22 mouse cellular contexts compared by ENCODE assay signal in the genomic region with DNA sequence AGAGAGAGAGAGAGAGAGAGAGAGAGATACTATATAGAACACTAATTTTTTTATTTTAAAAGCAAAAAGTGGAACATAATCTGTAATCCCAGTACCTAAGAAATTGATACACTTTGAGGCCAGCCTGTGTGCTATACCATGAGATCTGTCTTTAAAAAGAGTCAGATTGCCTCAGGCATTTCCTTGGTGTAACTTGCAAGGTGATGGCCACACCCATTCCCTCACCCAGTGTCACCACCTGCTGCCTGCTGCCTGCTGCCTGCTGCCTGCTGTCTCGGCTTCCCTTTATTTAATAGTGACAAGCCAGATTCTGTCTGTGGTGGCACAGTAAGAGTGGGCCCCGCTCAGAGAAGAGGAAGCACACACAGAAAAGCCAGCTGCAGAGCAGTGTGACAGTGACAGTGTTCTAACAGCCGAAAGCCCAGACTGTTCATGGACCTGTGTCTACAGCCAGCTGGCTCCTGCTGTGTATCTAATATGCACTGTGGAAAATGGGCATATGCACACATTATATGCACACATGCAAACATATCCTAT.
DNase-seq lines count a peak whose midpoint lies in the region; ATAC-seq lines count a peak whose summit lies in the region.
"Had no signal": no experiment of that assay in that cellular context is flagged by ENCODE, and none has a peak within 500 bp of the region (broad histone marks: within the 10 kb centered on the region; RNA-seq: fewer than 3 reads in every experiment).

No protein-coding gene starts in this region.

- H3K9me3 ChIP-seq in intestine, embryonic 14.5 days (ENCODE audit: control insufficient read depth, low read length) = no peaks in the 10 kb centered on the region
- H3K9me3 ChIP-seq in hindbrain, embryonic 16.5 days (ENCODE audit: control insufficient read depth, low read length) = no peaks in the 10 kb centered on the region
- H3K9me3 ChIP-seq: heart, embryonic 13.5 days; stomach, embryonic 15.5 days had no signal

- H3K27me3 ChIP-seq in intestine, embryonic 14.5 days (replicated peaks; ENCODE audit: control insufficient read depth, insufficient read depth, low read length) = no peaks in the 10 kb centered on the region
- H3K27me3 ChIP-seq in hindbrain, embryonic 16.5 days (replicated peaks; ENCODE audit: control insufficient read depth, insufficient read depth, low read length) = no peaks in the 10 kb centered on the region
- H3K27me3 ChIP-seq: heart, embryonic 13.5 days; stomach, embryonic 15.5 days had no signal

- 68% methylated on average over 3 of the region's 3 CpGs for WGBS in intestine, embryonic 14.5 days
- 37% methylated on average over 3 of the region's 3 CpGs for WGBS in hindbrain, embryonic 16.5 days

- H3K9ac ChIP-seq in intestine, embryonic 14.5 days (ENCODE audit: low read length) = no peak overlapping the region
- H3K9ac ChIP-seq in hindbrain, embryonic 16.5 days (ENCODE audit: low read depth, low read length) = no peak overlapping the region
- H3K9ac ChIP-seq: heart, embryonic 13.5 days; hindbrain, embryonic 14.5 days; stomach, embryonic 15.5 days had no signal

- peak; percentile 25 for DNase-seq in layer of hippocampus, adult 9-11 months
- no peak for DNase-seq in layer of hippocampus, adult 11-12 months (ENCODE audit: low spot score)
- peak; percentile 9 for DNase-seq in thymus, postnatal 4 days
- DNase-seq in thymus, postnatal 25 days = no peak
- DNase-seq in intestine, embryonic 14.5 days (ENCODE audit: low spot score) = no peak
- no peak for DNase-seq in kidney, adult 9 months
- DNase-seq in adrenal gland, adult 18-20 months (ENCODE audit: low spot score in 2 of 2) = no peak
- DNase-seq: adrenal gland, postnatal 10 days; B cell, adult 2 months; cerebellum, adult 11-12 months; cerebellum, postnatal 25 days; kidney, adult 18-20 months; kidney, postnatal 10 days; lung, adult 18-20 months; lung, postnatal 14 days; right cerebral cortex, postnatal 25 days had no signal

- no peak overlapping the region for H3K4me3 ChIP-seq in intestine, embryonic 14.5 days (ENCODE audit: low read depth, low read length)
- no peak overlapping the region for H3K4me3 ChIP-seq in hindbrain, embryonic 16.5 days (ENCODE audit: low read length)
- H3K4me3 ChIP-seq: heart, embryonic 13.5 days; layer of hippocampus, adult 2 months; stomach, embryonic 15.5 days had no signal

- H3K36me3 ChIP-seq in intestine, embryonic 14.5 days (ENCODE audit: control insufficient read depth, insufficient read depth, low read length) = no peaks in the 10 kb centered on the region
- no peaks in the 10 kb centered on the region for H3K36me3 ChIP-seq in hindbrain, embryonic 16.5 days (ENCODE audit: control insufficient read depth, insufficient read depth, low read length)
- H3K36me3 ChIP-seq: heart, embryonic 13.5 days; stomach, embryonic 15.5 days had no signal

- ATAC-seq in intestine, embryonic 14.5 days (replicated peaks; ENCODE audit: low FRiP score, low TSS enrichment, low read depth) = 0 out of 2 replicates have a peak, but pooled peaks have one; percentile 19
- no peak; the same call in 1 of the 2 replicates for ATAC-seq in hindbrain, embryonic 16.5 days

- no peak overlapping the region for H3K27ac ChIP-seq in intestine, embryonic 14.5 days (ENCODE audit: low read depth)
- no peak overlapping the region for H3K27ac ChIP-seq in hindbrain, embryonic 16.5 days (ENCODE audit: low read depth, low read length)
- H3K27ac ChIP-seq: heart, embryonic 13.5 days; hindbrain, embryonic 14.5 days; layer of hippocampus, adult 2 months; stomach, embryonic 15.5 days had no signal

- no peaks in the 10 kb centered on the region for H3K4me1 ChIP-seq in intestine, embryonic 14.5 days (replicated peaks; ENCODE audit: control insufficient read depth, insufficient read depth, low read length)
- H3K4me1 ChIP-seq in hindbrain, embryonic 16.5 days (ENCODE audit: control insufficient read depth, insufficient read depth, low read depth, low read length) = peaks cover under 1% of the 10 kb centered on the region
- H3K4me1 ChIP-seq: stomach, embryonic 15.5 days had no signal

- no peak overlapping the region for H3K4me2 ChIP-seq in intestine, embryonic 14.5 days (ENCODE audit: low read length)
- H3K4me2 ChIP-seq in hindbrain, embryonic 16.5 days (ENCODE audit: low read length) = no peak overlapping the region
- H3K4me2 ChIP-seq: heart, embryonic 13.5 days; hindbrain, embryonic 14.5 days; liver, embryonic 11.5 days; stomach, embryonic 15.5 days had no signal

Comparison
In these comparisons a context has a peak if more than half of its experiments do, and no peak if none do; other contexts are left out.
1. DNase-seq: peak in layer of hippocampus, adult 9-11 months (single experiment) and thymus, postnatal 4 days (single experiment); none in layer of hippocampus, adult 11-12 months (single experiment), thymus, postnatal 25 days (single experiment), intestine, embryonic 14.5 days (single experiment), kidney, adult 9 months (single experiment) and adrenal gland, adult 18-20 months (0 of 2).